ENCODE assay signal across 7 mouse cellular contexts in the genomic region with DNA sequence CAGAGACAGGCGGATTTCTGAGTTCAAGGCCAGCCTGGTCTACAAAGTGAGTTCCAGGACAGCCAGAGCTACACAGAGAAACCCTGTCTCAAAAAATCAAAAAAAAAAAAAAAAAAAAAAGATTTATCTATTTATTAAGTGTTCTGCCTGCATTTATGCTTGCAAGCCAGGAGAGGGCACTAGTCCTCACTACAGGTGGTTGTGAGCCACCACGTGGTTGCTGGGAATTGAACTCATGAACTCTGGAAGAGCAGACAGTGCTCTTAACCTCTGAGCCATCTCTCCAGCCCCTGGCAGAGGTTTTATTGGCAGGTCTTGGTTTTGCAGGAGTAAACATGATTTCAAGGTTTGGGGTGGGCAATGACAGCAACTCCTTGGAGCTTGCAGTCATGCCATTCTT. TPM values are rescaled to one million over a fixed set of nuclear protein-coding genes. Genes with fewer than 3 reads are reported as not detected.
DNase-seq lines count a peak whose midpoint lies in the region; ATAC-seq and TF ChIP-seq lines count a peak whose summit lies in the region.
"Not testable (repeated sequence)": the region's sequence is repeated elsewhere in the genome, so short reads cannot be mapped to it uniquely, and the experiment has no call there.

No protein-coding gene starts in this region.

- not testable (repeated sequence) for H3K27ac ChIP-seq in cortical plate, adult 2 months (ENCODE audit: insufficient read depth, low read length); intestine, postnatal 0 days (ENCODE audit: low read depth, low read length); liver, embryonic 14.5 days; midbrain, postnatal 0 days (ENCODE audit: low read depth, low read length); testis, adult 2 months (ENCODE audit: control insufficient read depth, insufficient read depth, low read depth, low read length)

- H3K36me3 ChIP-seq in intestine, postnatal 0 days (ENCODE audit: control insufficient read depth, insufficient read depth); liver, embryonic 14.5 days (replicated peaks; ENCODE audit: control insufficient read depth, insufficient read depth, low read depth); midbrain, postnatal 0 days (ENCODE audit: insufficient read depth, low read length); testis, adult 2 months (ENCODE audit: control insufficient read depth, insufficient read depth, low read length): not testable (repeated sequence)

- not testable (repeated sequence) for TF ChIP-seq POLR2A in cortical plate, adult 2 months (IDR thresholded peaks at IDR 0.05; ENCODE audit: extremely low read depth, insufficient read depth, low read length); testis, adult 2 months (IDR thresholded peaks at IDR 0.05; ENCODE audit: control insufficient read depth, low read depth, low read length)

- WGBS in intestine, postnatal 0 days: 52% methylated on average over 2 of the region's 2 CpGs
- 31% methylated on average over 2 of the region's 2 CpGs for WGBS in liver, embryonic 14.5 days (ENCODE audit: insufficient replicate concordance)
- 53% methylated on average over 2 of the region's 2 CpGs for WGBS in midbrain, postnatal 0 days

- H3K4me2 ChIP-seq in intestine, postnatal 0 days (replicated peaks; ENCODE audit: low read depth); liver, embryonic 14.5 days (ENCODE audit: low read depth); midbrain, postnatal 0 days (ENCODE audit: low read depth, low read length, poor library complexity, severe bottlenecking): not testable (repeated sequence)

- H3K27me3 ChIP-seq in intestine, postnatal 0 days (replicated peaks; ENCODE audit: control insufficient read depth, insufficient read depth, low read length); liver, embryonic 14.5 days (ENCODE audit: control insufficient read depth, insufficient read depth, low read length); midbrain, postnatal 0 days (ENCODE audit: insufficient read depth, low read length); testis, adult 2 months (ENCODE audit: control insufficient read depth, insufficient read depth, low read length): not testable (repeated sequence)

- not testable (repeated sequence) for TF ChIP-seq EP300 in liver, embryonic 14.5 days (IDR thresholded peaks at IDR 0.05; ENCODE audit: low read depth)

- peak; percentile 67 for DNase-seq in CD4-positive, CD25-positive, alpha-beta regulatory T cell, adult 2 months (ENCODE audit: low read depth, low spot score)
- DNase-seq in MEL-GATA-1-ER (ENCODE audit: extremely low read depth, low read depth): peak; percentile 33
- not testable (repeated sequence) for DNase-seq in liver, embryonic 14.5 days (ENCODE audit: low read depth in 3 of 3, low spot score in 3 of 3); midbrain, postnatal 0 days (ENCODE audit: low spot score)

- H3K9me3 ChIP-seq in intestine, postnatal 0 days (ENCODE audit: control insufficient read depth); liver, embryonic 14.5 days (ENCODE audit: control insufficient read depth, low read length); midbrain, postnatal 0 days (ENCODE audit: low read length): not testable (repeated sequence)

- not testable (repeated sequence) for ATAC-seq in intestine, postnatal 0 days; liver, embryonic 14.5 days (ENCODE audit: insufficient read depth); midbrain, postnatal 0 days (ENCODE audit: low FRiP score)

- not testable (repeated sequence) for H3K9ac ChIP-seq in intestine, postnatal 0 days (ENCODE audit: low read depth, low read length); liver, embryonic 14.5 days (replicated peaks); midbrain, postnatal 0 days (replicated peaks; ENCODE audit: low read length, poor library complexity, severe bottlenecking)

- TF ChIP-seq CTCF in cortical plate, adult 2 months (IDR thresholded peaks at IDR 0.05; ENCODE audit: extremely low read depth, insufficient read depth, low read length): 0 out of 2 replicates have a peak, but pooled peaks have one; percentile 8
- TF ChIP-seq CTCF in intestine, postnatal 0 days (IDR thresholded peaks at IDR 0.05; ENCODE audit: low read depth): peak; percentile 47
- TF ChIP-seq CTCF in liver, embryonic 14.5 days (IDR thresholded peaks at IDR 0.05; ENCODE audit: low read depth): peak; percentile 61
- TF ChIP-seq CTCF in midbrain, postnatal 0 days (IDR thresholded peaks at IDR 0.05): peak; percentile 31; the same call in 1 of the 2 replicates
- TF ChIP-seq CTCF in testis, adult 2 months (IDR thresholded peaks at IDR 0.05; ENCODE audit: control insufficient read depth, insufficient read depth, insufficient replicate concordance, low read depth, low read length): peak; percentile 25; the same call in 1 of the 2 replicates

- H3K4me1 ChIP-seq in cortical plate, adult 2 months (ENCODE audit: control insufficient read depth, insufficient read depth, low read length); intestine, postnatal 0 days (replicated peaks; ENCODE audit: control insufficient read depth, insufficient read depth, low read length); liver, embryonic 14.5 days (replicated peaks; ENCODE audit: control insufficient read depth in 2 of 2, insufficient read depth in 2 of 2, low read length in 1 of 2); midbrain, postnatal 0 days (ENCODE audit: insufficient read depth, low read length); testis, adult 2 months (ENCODE audit: control insufficient read depth, insufficient read depth, low read length): not testable (repeated sequence)

- H3K4me3 ChIP-seq in cortical plate, adult 2 months (ENCODE audit: insufficient read depth, low read length); intestine, postnatal 0 days (ENCODE audit: low read depth, low read length); liver, embryonic 14.5 days (ENCODE audit: insufficient read depth in 1 of 2, low read depth in 2 of 2, low read length in 2 of 2); midbrain, postnatal 0 days (ENCODE audit: low read depth, low read length); testis, adult 2 months (ENCODE audit: control insufficient read depth, low read depth, low read length): not testable (repeated sequence)

RNA-seq across cellular contexts. Expression of gene Eif2s2, which starts 15.5 kb away (rescaled TPM):
- polyA plus RNA-seq in cortical plate, adult 2 months (2012; rRNA removed): 36.2 and 36.5 TPM in 2 replicates
- 80.4 and 85.5 TPM in 2 replicates for polyA plus RNA-seq in intestine, postnatal 0 days (2015; fragmentation: Nextera tagmentation; extraction: Ambion mirVana)
- polyA plus RNA-seq in liver, embryonic 14.5 days (2012; rRNA removed): 20.6 and 46.0 TPM in 2 replicates
- 86.9 and 88.0 TPM in 2 replicates for polyA plus RNA-seq in liver, embryonic 14.5 days (2014; fragmentation: Nextera tagmentation; extraction: Ambion mirVana)
- 47.8 and 58.1 TPM in 2 replicates for total RNA-seq in midbrain, postnatal 0 days (2014; rRNA removed)
- 101 and 114 TPM in 2 replicates for polyA plus RNA-seq in midbrain, postnatal 0 days (2015; fragmentation: Nextera tagmentation; extraction: Ambion mirVana)
- 23.3 and 24.5 TPM in 2 replicates for polyA plus RNA-seq in testis, adult 2 months (2012; rRNA removed)

Comparison
In these comparisons a context has a peak if more than half of its experiments do, and no peak if none do; other contexts are left out.
1. CTCF ChIP-seq: peak in every context shown above with its lines; median percentile 61 in liver, embryonic 14.5 days; 47 in intestine, postnatal 0 days; 31 in midbrain, postnatal 0 days; 25 in testis, adult 2 months; 8 in cortical plate, adult 2 months.